Mouse (Mus musculus): ENCODE measurements around the gene Med11.

DNA sequence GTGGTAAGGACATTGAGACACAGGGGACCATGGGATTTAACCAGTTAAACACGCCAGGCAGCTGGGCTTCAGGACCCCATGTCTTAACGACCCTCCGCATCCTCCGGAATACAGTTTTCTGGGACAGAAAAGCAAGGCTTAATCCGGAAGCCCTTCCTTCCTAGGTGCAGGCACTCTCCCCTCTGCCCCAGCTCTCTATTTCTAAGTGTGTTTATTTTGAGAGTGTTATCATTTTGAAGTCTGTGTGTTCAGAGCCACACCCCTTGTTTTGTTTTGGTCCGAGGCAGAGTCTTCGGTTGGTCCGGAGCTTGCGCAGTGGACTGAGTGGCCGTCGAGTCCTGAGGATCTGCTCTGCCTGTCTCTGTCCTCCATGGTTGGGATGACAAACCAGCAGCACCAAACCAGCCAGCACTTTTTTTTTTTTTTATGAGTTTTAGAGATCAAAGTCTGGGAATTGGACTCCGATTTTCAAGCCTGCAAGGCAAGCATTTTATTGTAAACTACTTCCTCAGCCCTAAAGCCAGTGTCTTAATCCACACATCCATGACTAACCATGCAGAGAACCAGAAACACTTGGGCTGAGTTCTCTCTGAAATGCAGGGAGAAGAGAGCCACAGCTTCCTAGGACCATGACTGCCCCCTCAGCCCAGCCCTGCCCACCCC, 23.3 kb downstream of the Med11 start:
- TF ChIP-seq TAL1 (IDR thresholded peaks at IDR 0.05; ENCODE audit: low read length) (no peak), GATA1 (IDR thresholded peaks at IDR 0.05; ENCODE audit: low read length) (no peak)
